Mouse (Mus musculus) spleen, adult 2 months (tissue): ENCODE results near the gene C1galt1c1.

Experiments
- CTCF ChIP-seq: fragments of 200-500 bp; IDR thresholded peaks from 2 replicates; pipeline ENCODE4 v1.5.1; 2011; ENCODE audit warnings: mild to moderate bottlenecking, inconsistent platforms; ENCODE audit not compliant: insufficient read depth, insufficient read length, insufficient replicate concordance; ENCODE audit errors: extremely low read depth
- POLR2A ChIP-seq: fragments of 200-500 bp; IDR thresholded peaks from 2 replicates; pipeline ENCODE4 v1.6.1; 2011; ENCODE audit warnings: low read depth, low read length, inconsistent platforms

GRCm38 (mm10) chrX:38600995-38601369 lies 33.9 kb downstream of the C1galt1c1 start:
- TF ChIP-seq CTCF (no peak), POLR2A (no peak)
